Mouse (Mus musculus) G1E (cell line): Measurements from ENCODE around the gene Gchfr. TPM values are rescaled to one million over a fixed set of nuclear protein-coding genes. Genes with fewer than 3 reads are reported as not detected.

Source experiments
- ATAC-seq: 2 replicates; pipeline ENCODE4 v1.8.0; 2016; ENCODE audit warnings: mild to moderate bottlenecking; ENCODE audit not compliant: insufficient number of reproducible peaks, poor library complexity, low FRiP score, severe bottlenecking; ENCODE audit errors: extremely low read depth
- DNase-seq: peaks from one replicate; pipeline ENCODE4 v3.0.0; 2012; ENCODE audit warnings: low spot score
- H3K27me3 ChIP-seq: 2 replicates; pipeline ENCODE4 v1.6.1; 2012; ENCODE audit warnings: mild to moderate bottlenecking, low read length, inconsistent platforms; ENCODE audit not compliant: insufficient read depth
- H3K36me3 ChIP-seq: replicated peaks from 2 replicates; pipeline ENCODE3; 2012; ENCODE audit warnings: mild to moderate bottlenecking, inconsistent platforms
- H3K4me1 ChIP-seq: 2 replicates; pipeline ENCODE4 v1.6.1; 2012; ENCODE audit warnings: low read depth, low read length, inconsistent platforms, mixed read lengths; ENCODE audit not compliant: insufficient read depth
- H3K4me3 ChIP-seq: 2 replicates; pipeline ENCODE4 v1.5.1; 2012; ENCODE audit warnings: low read depth, mild to moderate bottlenecking, inconsistent platforms, low read length, moderate library complexity, mixed read lengths
- H3K9me3 ChIP-seq: replicated peaks from 2 replicates; pipeline ENCODE4 v1.6.1; 2012; ENCODE audit warnings: inconsistent platforms
- CTCF ChIP-seq: IDR thresholded peaks from 2 replicates; pipeline ENCODE4 v1.5.1; 2012; ENCODE audit warnings: low read depth, low read length, inconsistent platforms, mixed read lengths
- GATA1 ChIP-seq: IDR thresholded peaks from 2 replicates; pipeline ENCODE4 v1.6.1; 2012; ENCODE audit warnings: borderline replicate concordance, low read length, inconsistent platforms, mixed read lengths
- GATA2 ChIP-seq: IDR thresholded peaks from 2 replicates; pipeline ENCODE4 v1.6.1; 2012; ENCODE audit warnings: low read depth, low read length, inconsistent platforms, borderline replicate concordance
- POLR2AphosphoS5 ChIP-seq: IDR thresholded peaks from 2 replicates; pipeline ENCODE4 v1.6.1; 2012; ENCODE audit warnings: low read depth, low read length, inconsistent platforms; ENCODE audit not compliant: insufficient replicate concordance
- TAL1 ChIP-seq: conservative IDR thresholded peaks from 2 replicates; pipeline ENCODE4 v1.6.1; 2012; ENCODE audit warnings: low read depth, low read length, inconsistent platforms, mixed read lengths
- polyA plus RNA-seq: library from polyadenylated mRNA; stranded (reverse); fragments of >175 nt; gene quantifications from 2 replicates; pipeline ENCODE4 v1.2.3, GENCODE M21; 2012
- total RNA-seq, 2 experiments: library from RNA; stranded (forward) in 1 of 2; stranded (reverse) in 1 of 2; fragments of 200-1000 nt in 1 of 2; fragments of >200 nt in 1 of 2; fragmentation: Nextera tagmentation in 1 of 2; gene quantifications; 2 replicates each; pipeline ENCODE4 v1.2.3; 2014 to 2017

Gene Gchfr
- total and polyA plus RNA-seq, 3 experiments, result 6.7 to 43.5 TPM; not detected in 1

DNA sequence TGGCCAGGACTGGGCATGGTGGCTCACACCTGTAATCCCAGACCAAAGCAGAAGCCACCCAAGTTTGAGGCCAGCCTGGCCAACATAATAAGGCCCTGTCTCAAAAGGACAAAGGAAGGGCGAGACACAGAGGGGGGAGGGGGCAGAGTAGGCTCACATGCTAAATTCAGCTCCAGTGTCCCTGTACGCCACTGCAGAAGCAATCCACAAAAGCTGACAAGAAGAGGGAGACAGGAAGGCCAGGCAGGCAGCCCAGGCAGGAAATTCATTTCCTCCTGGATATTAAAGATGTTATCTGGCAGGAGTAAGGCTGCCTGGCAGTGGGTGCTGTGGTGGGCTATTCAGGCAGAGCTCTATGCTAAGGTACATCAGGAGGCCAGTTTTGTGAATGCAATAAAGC, 6.3 kb upstream of the Gchfr start:
- no peak for TF ChIP-seq GATA2
- no peak for ATAC-seq

DNA sequence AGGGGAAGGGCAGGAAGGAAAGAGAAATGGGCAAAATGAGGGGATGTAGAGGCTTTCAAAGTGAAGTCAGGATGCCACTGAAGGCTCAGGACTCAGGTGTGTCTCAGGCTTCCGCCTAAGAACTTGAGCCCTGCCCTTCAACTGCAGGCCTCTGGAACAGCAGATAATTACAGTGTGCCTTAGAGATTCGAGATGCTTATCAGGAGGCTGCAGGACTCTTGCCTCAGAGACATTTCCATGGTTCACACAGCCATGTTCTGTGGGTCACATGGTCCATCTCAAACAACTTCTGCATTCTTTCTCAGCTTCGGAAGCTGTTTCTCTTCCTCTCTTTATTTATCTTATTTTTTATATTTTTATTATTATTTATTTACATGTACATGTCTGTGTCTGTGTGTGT, 4.4 kb upstream of the Gchfr start:
- Histone ChIP-seq H3K36me3 (no peaks in the 10 kb centered on the region), H3K9me3 (no peaks in the 10 kb centered on the region), H3K27me3 (no peaks in the 10 kb centered on the region), H3K4me3 (peak overlapping the region; percentile 58; the same call in 1 of the 2 replicates), H3K4me1 (peaks cover 75% of the 10 kb centered on the region)
- TF ChIP-seq GATA2 (peak; percentile 90; the same call in 1 of the 2 replicates), CTCF (no peak), TAL1 (peak; percentile 87)
- DNase-seq (peak; percentile 67), ATAC-seq (peak; percentile 90)

More for the DNA sequence above, 6.3 kb upstream of the Gchfr start:
- H3K36me3 ChIP-seq, result no peaks in the 10 kb centered on the region
- no peak for DNase-seq
- no peak overlapping the region; the same call in 1 of the 2 replicates for H3K4me3 ChIP-seq
- H3K27me3 ChIP-seq, result no peaks in the 10 kb centered on the region
- peaks cover 66% of the 10 kb centered on the region for H3K4me1 ChIP-seq
- no peaks in the 10 kb centered on the region for H3K9me3 ChIP-seq

DNA sequence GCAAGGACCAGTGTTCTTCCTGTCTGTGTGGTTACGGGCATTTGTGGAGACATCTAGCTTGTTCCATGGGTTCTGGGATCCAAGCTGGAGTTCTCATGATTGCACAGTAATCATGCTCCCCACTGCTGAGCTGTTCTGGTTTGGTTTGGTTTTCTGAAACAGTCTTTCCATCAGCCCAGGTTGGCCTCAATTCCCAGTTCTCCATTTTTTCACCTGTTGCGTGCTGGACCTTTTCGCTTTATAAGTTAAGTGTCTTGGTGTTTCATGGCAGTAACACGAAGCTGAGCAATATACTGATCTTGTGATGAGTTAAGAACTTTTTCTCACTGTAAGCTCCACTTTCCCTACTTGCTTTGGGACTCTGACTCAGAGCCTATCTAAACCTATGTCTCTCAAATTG, 3.6 kb upstream of the Gchfr start:
- no peak for ATAC-seq
- no peaks in the 10 kb centered on the region for H3K27me3 ChIP-seq
- no peaks in the 10 kb centered on the region for H3K36me3 ChIP-seq
- no peak for TF ChIP-seq CTCF
- TF ChIP-seq TAL1, result no peak
- TF ChIP-seq POLR2AphosphoS5, result no peak
- no peak for TF ChIP-seq GATA2
- TF ChIP-seq GATA1, result no peak
- H3K9me3 ChIP-seq, result no peaks in the 10 kb centered on the region
- no peak overlapping the region; the same call in 1 of the 2 replicates for H3K4me3 ChIP-seq
- no peak for DNase-seq
- peaks cover 74% of the 10 kb centered on the region for H3K4me1 ChIP-seq

DNA sequence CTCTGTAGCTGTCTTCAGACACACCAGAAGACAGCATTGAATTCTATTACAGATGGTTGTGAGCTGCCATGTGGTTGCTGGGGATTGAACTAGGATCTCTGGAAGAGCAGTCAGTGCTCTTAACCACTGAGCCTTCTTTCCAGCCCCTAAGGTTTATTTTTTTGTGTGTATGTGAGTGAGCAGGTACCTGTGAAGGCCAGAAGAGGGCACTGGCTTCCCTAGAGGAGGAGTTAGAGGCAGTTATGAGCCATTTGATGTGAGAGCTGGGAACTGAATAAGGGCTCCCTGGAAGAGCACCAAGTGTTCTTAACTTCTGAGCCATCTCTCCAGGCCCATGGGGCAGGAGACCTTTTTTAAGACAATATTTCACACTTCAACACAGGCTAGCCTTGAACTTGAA, 2.2 kb upstream of the Gchfr start:
- no peak for ATAC-seq
- Histone ChIP-seq H3K4me3 (no peak overlapping the region), H3K27me3 (peaks cover 2% of the 10 kb centered on the region; the same call in 1 of the 2 replicates), H3K4me1 (peaks cover 75% of the 10 kb centered on the region), H3K9me3 (no peaks in the 10 kb centered on the region), H3K36me3 (peaks cover 3% of the 10 kb centered on the region)
- TF ChIP-seq POLR2AphosphoS5 (no peak), GATA2 (no peak), CTCF (no peak), GATA1 (no peak), TAL1 (no peak)
- no peak for DNase-seq

DNA sequence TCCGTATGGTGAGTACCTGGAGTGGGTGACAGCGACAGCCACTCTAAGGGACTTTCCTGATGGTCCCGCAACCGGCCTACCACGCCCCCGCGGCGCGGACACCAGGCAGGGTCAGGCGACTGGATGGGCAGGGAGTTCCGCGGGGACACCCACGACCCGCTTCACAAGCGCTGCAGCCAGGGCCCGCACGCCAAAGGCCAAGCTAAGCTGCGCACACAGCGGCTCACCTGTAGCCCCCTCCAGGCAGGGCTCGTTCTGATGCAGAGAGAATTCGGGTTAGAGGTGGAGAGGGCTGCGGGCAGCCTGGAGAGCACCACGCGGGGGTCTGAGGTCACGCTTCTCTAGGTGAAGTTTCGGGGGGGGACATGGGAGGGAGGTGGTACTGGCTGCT, 288 bp downstream of the Gchfr start:
- peak overlapping the region; percentile 82 for H3K4me3 ChIP-seq
- H3K4me1 ChIP-seq, result peaks cover 69% of the 10 kb centered on the region

DNA sequence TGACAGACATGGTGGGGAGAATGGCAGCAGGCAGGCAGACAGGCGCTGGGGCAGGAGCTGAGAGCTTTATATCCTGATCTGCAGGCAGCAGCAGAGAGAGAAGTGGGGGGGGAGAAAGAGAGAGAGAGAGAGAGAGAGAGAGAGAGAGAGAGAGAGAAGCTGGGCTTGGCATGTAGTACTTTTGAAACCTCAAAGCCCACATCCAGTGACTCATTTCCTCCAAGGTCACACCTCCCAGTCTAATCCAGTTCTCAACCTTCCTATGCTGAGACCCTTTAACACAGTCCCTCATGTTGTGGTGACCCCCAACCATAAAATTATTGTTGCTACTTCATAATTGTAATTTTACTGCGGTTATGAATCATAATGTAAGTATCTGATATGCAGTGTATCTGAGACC, 2.7 kb downstream of the Gchfr start:
- DNase-seq (no peak), ATAC-seq (no peak)
- Histone ChIP-seq H3K27me3 (peaks cover 2% of the 10 kb centered on the region; the same call in 1 of the 2 replicates), H3K4me1 (peaks cover 65% of the 10 kb centered on the region), H3K36me3 (peaks cover 37% of the 10 kb centered on the region), H3K4me3 (no peak overlapping the region), H3K9me3 (no peaks in the 10 kb centered on the region)
- TF ChIP-seq TAL1, result no peak
- no peak for TF ChIP-seq GATA2
- TF ChIP-seq CTCF, result no peak
- TF ChIP-seq GATA1, result no peak
- no peak for TF ChIP-seq POLR2AphosphoS5

More for the DNA sequence above, 288 bp downstream of the Gchfr start:
- TF ChIP-seq POLR2AphosphoS5, result no peak
- TF ChIP-seq GATA2, result no peak
- no peak for TF ChIP-seq GATA1
- no peak for TF ChIP-seq CTCF
- no peak for TF ChIP-seq TAL1
- Histone ChIP-seq H3K9me3 (no peaks in the 10 kb centered on the region), H3K27me3 (peaks cover 2% of the 10 kb centered on the region; the same call in 1 of the 2 replicates), H3K36me3 (peaks cover 18% of the 10 kb centered on the region)
- DNase-seq (no peak), ATAC-seq (no peak)

DNA sequence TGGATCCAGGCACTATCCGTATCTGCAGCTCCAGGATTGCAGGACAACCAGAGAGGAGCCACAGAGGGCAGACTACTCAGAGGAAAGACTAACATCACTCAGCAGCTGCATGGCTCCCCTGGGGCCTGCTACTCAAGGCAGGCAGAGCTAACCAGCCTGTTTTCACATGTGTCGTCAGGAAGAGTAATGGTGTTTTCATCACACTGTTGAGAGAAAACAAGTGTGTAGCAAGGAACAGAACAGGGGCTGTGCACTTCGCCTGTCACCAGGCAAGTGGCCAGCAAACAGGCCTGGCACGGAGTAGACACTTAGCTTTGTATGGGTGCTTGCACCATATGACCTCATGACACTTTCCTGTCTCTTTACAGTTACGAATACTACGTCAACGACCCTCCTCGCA, 4.0 kb downstream of the Gchfr start:
- Histone ChIP-seq H3K36me3 (peaks cover 46% of the 10 kb centered on the region), H3K4me1 (peaks cover 55% of the 10 kb centered on the region), H3K9me3 (no peaks in the 10 kb centered on the region), H3K4me3 (no peak overlapping the region), H3K27me3 (peaks cover 2% of the 10 kb centered on the region; the same call in 1 of the 2 replicates)
- TF ChIP-seq TAL1 (no peak), GATA1 (no peak), GATA2 (no peak), POLR2AphosphoS5 (no peak), CTCF (no peak)
- ATAC-seq (no peak), DNase-seq (no peak)
